ENCODE assay signal across 26 mouse cellular contexts in genomic region chr8:72565970-72566369, GRCm38 (mm10). TPM values are rescaled to one million over a fixed set of nuclear protein-coding genes. Genes with fewer than 3 reads are reported as not detected.
A peak's percentile ranks its signal among the peaks of the same experiment; 100 is the strongest.
DNase-seq lines count a peak whose midpoint lies in the region; ATAC-seq lines count a peak whose summit lies in the region.
"Had no signal": no experiment of that assay in that cellular context is flagged by ENCODE, and none has a peak within 500 bp of the region (broad histone marks: within the 10 kb centered on the region; RNA-seq: fewer than 3 reads in every experiment).

No protein-coding gene starts in this region.

- DNase-seq in brain, adult 2 months (ENCODE audit: low read depth, low spot score): peak; percentile 47
- no peak for DNase-seq in ovary, postnatal 36 days (ENCODE audit: low spot score)
- DNase-seq: adrenal gland, adult 8-10 months; adrenal gland, postnatal 14 days; adrenal gland, postnatal 36 days; B cell, adult 2 months; cerebellum, adult 11 months; cerebellum, adult 18-20 months; cerebellum, adult 8-10 months; cerebellum, adult 9-11 months; cerebellum, postnatal 14 days; cerebellum, postnatal 36 days; embryo, embryonic 11 days had no signal

- peaks cover 88% of the 10 kb centered on the region for H3K36me3 ChIP-seq in megakaryocyte, embryonic 14.5 days (replicated peaks; ENCODE audit: low read length)
- H3K36me3 ChIP-seq in kidney, embryonic 14.5 days (ENCODE audit: control insufficient read depth, insufficient read depth, low read length): peaks cover 53% of the 10 kb centered on the region

- ATAC-seq in megakaryocyte, adult 5-6 weeks (ENCODE audit: poor library complexity, severe bottlenecking): no peak
- ATAC-seq in kidney, embryonic 14.5 days (ENCODE audit: low FRiP score, low TSS enrichment): no peak
- ATAC-seq: CD4-positive, CD25-positive, alpha-beta regulatory T cell, adult 4 months; forebrain, embryonic 14.5 days; forebrain, embryonic 16.5 days had no signal

- no peaks in the 10 kb centered on the region for H3K9me3 ChIP-seq in megakaryocyte, embryonic 14.5 days
- no peaks in the 10 kb centered on the region for H3K9me3 ChIP-seq in kidney, embryonic 14.5 days (ENCODE audit: control insufficient read depth, low read length)
- H3K9me3 ChIP-seq: embryonic facial prominence, embryonic 13.5 days; embryonic facial prominence, embryonic 15.5 days; forebrain, embryonic 10.5 days; forebrain, embryonic 12.5 days; G1E had no signal

- H3K4me3 ChIP-seq in megakaryocyte, embryonic 14.5 days (replicated peaks): peak overlapping the region; percentile 54
- no peak overlapping the region for H3K4me3 ChIP-seq in kidney, embryonic 14.5 days (ENCODE audit: low read length)
- H3K4me3 ChIP-seq: embryonic facial prominence, embryonic 13.5 days; embryonic facial prominence, embryonic 15.5 days; erythroblast, embryonic 14.5 days; forebrain, embryonic 10.5 days; forebrain, embryonic 12.5 days had no signal

- H3K9ac ChIP-seq in kidney, embryonic 14.5 days (ENCODE audit: low read depth, low read length): no peak overlapping the region
- H3K9ac ChIP-seq: embryonic facial prominence, embryonic 13.5 days; embryonic facial prominence, embryonic 15.5 days; forebrain, embryonic 12.5 days had no signal

- no peak overlapping the region for H3K4me2 ChIP-seq in kidney, embryonic 14.5 days (replicated peaks; ENCODE audit: low read depth, low read length)
- H3K4me2 ChIP-seq: embryonic facial prominence, embryonic 13.5 days; embryonic facial prominence, embryonic 15.5 days; forebrain, embryonic 12.5 days had no signal

- WGBS in kidney, embryonic 14.5 days: 97% methylated on average over 2 of the region's 2 CpGs

- no peaks in the 10 kb centered on the region for H3K27me3 ChIP-seq in megakaryocyte, embryonic 14.5 days (replicated peaks)
- no peaks in the 10 kb centered on the region for H3K27me3 ChIP-seq in kidney, embryonic 14.5 days (ENCODE audit: control insufficient read depth, insufficient read depth, low read length)
- H3K27me3 ChIP-seq: CH12.LX; embryonic facial prominence, embryonic 13.5 days; embryonic facial prominence, embryonic 15.5 days; forebrain, embryonic 12.5 days had no signal

- peaks cover 70% of the 10 kb centered on the region for H3K4me1 ChIP-seq in megakaryocyte, embryonic 14.5 days
- peaks cover 10% of the 10 kb centered on the region for H3K4me1 ChIP-seq in kidney, embryonic 14.5 days (ENCODE audit: control insufficient read depth, insufficient read depth, low read length)

- no peak overlapping the region for H3K27ac ChIP-seq in kidney, embryonic 14.5 days (ENCODE audit: low read depth, low read length)
- H3K27ac ChIP-seq: embryonic facial prominence, embryonic 13.5 days; embryonic facial prominence, embryonic 15.5 days; forebrain, embryonic 10.5 days; forebrain, embryonic 12.5 days had no signal

RNA-seq across cellular contexts. Expression of gene Smim7, which starts 4.9 kb away (rescaled TPM):
- polyA plus RNA-seq in megakaryocyte, embryonic 14.5 days (2012; ENCODE audit: insufficient read depth, low replicate concordance): 5.6 and 10.9 TPM in 2 replicates
- total RNA-seq in megakaryocyte, adult 5-6 weeks (2015): 48.7 and 55.8 TPM in 2 replicates
- 43.2 and 61.5 TPM in 2 replicates for total RNA-seq in megakaryocyte, adult 5-6 weeks (2017)
- polyA plus RNA-seq in kidney, embryonic 14.5 days (2014; fragmentation: Nextera tagmentation; extraction: Ambion mirVana): 129 and 142 TPM in 2 replicates

RNA-seq across cellular contexts. Expression of gene Tmem38a, which starts 5.9 kb away (rescaled TPM):
- 3.5 TPM in 1 of 2 replicates, not detected in the other for polyA plus RNA-seq in megakaryocyte, embryonic 14.5 days (2012; ENCODE audit: insufficient read depth, low replicate concordance)
- 3.7 and 5.6 TPM in 2 replicates for total RNA-seq in megakaryocyte, adult 5-6 weeks (2015)
- total RNA-seq in megakaryocyte, adult 5-6 weeks (2017): 3.8 and 5.0 TPM in 2 replicates
- 13.5 and 17.0 TPM in 2 replicates for polyA plus RNA-seq in kidney, embryonic 14.5 days (2014; fragmentation: Nextera tagmentation; extraction: Ambion mirVana)

RNA-seq across cellular contexts. Expression of gene Med26, which starts 17.9 kb away (rescaled TPM):
- 19.9 and 33.8 TPM in 2 replicates for polyA plus RNA-seq in megakaryocyte, embryonic 14.5 days (2012; ENCODE audit: insufficient read depth, low replicate concordance)
- 6.6 and 6.8 TPM in 2 replicates for total RNA-seq in megakaryocyte, adult 5-6 weeks (2015)
- total RNA-seq in megakaryocyte, adult 5-6 weeks (2017): 4.2 and 4.7 TPM in 2 replicates
- polyA plus RNA-seq in kidney, embryonic 14.5 days (2014; fragmentation: Nextera tagmentation; extraction: Ambion mirVana): 11.1 and 15.8 TPM in 2 replicates

Comparison
In these comparisons a context has a peak if more than half of its experiments do, and no peak if none do; other contexts are left out.
1. RNA of gene Smim7, which starts 4.9 kb away (polyA plus RNA-seq): 129 to 142 TPM in kidney, embryonic 14.5 days; 5.6 to 10.9 TPM in megakaryocyte, embryonic 14.5 days; every median in the first group is over 10 times any median in the second.